Mouse (Mus musculus) gastrocnemius, postnatal 36 days (tissue): ENCODE data around the gene Rngtt. TPM values are rescaled to one million over a fixed set of nuclear protein-coding genes. Genes with fewer than 3 reads are reported as not detected.
A peak's percentile ranks its signal among the peaks of the same experiment; 100 is the strongest.
"Not testable (repeated sequence)": the region's sequence is repeated elsewhere in the genome, so short reads cannot be mapped to it uniquely, and the experiment has no call there.

Experiments
- DNase-seq, 2 experiments: peaks; one replicate each; pipeline ENCODE4 v3.0.0; 2022
- intact Hi-C: fragments of 180-260 bp; cut with DNase I; formaldehyde crosslinking; loops from one replicate; pipeline ENCODE4 v1.15.1; 2025
- total RNA-seq, 2 experiments: library from RNA; stranded (reverse); gene quantifications; 2 replicates each; pipeline ENCODE4 v1.2.3; 2021

Gene Rngtt
- total RNA-seq, 2 experiments from 2014 or later = 6.3 to 6.8 TPM

GRCm38 (mm10) chr4:33417391-33417790, 107.3 kb downstream of the Rngtt start:
- no peak for DNase-seq
- intact Hi-C loops = no loop called here

GRCm38 (mm10) chr4:33419644-33420043, 109.5 kb downstream of the Rngtt start:
- intact Hi-C loops = no loop called here
- DNase-seq = no peak

- no peak for DNase-seq
- intact Hi-C loops = no loop called here
Measured at GRCm38 (mm10) chr4:33428856-33429255, 118.7 kb downstream of the Rngtt start.

- DNase-seq = peak in 1 of 2 experiments; percentile 15
- intact Hi-C loops = no loop called here
Measured at GRCm38 (mm10) chr4:33441864-33442263, 131.8 kb downstream of the Rngtt start.

GRCm38 (mm10) chr4:33446265-33446664, 136.2 kb downstream of the Rngtt start:
- no peak for DNase-seq
- intact Hi-C loops = no loop called here

GRCm38 (mm10) chr4:33446881-33447280, 136.8 kb downstream of the Rngtt start:
- intact Hi-C loops = no loop called here
- no peak for DNase-seq

GRCm38 (mm10) chr4:33450356-33450755, 140.2 kb downstream of the Rngtt start:
- intact Hi-C loops, DNase-seq: not testable (repeated sequence)

GRCm38 (mm10) chr4:33459851-33460250, 149.7 kb downstream of the Rngtt start:
- intact Hi-C loops = no loop called here
- DNase-seq = no peak

GRCm38 (mm10) chr4:33464432-33464831, 154.3 kb downstream of the Rngtt start:
- intact Hi-C loops = no loop called here
- DNase-seq = no peak

GRCm38 (mm10) chr4:33465871-33466270, 155.8 kb downstream of the Rngtt start:
- intact Hi-C loops = no loop called here
- no peak for DNase-seq

- DNase-seq = no peak
- intact Hi-C loops = no loop called here
Measured at GRCm38 (mm10) chr4:33466970-33467399, 156.9 kb downstream of the Rngtt start.

GRCm38 (mm10) chr4:33467627-33468026, 157.5 kb downstream of the Rngtt start:
- intact Hi-C loops = no loop called here
- no peak for DNase-seq

GRCm38 (mm10) chr4:33468151-33468550, 158.0 kb downstream of the Rngtt start:
- no peak for DNase-seq
- intact Hi-C loops = no loop called here

GRCm38 (mm10) chr4:33470671-33471302, 160.7 kb downstream of the Rngtt start:
- intact Hi-C loops = no loop called here
- DNase-seq = no peak

GRCm38 (mm10) chr4:33478011-33478785, 168.1 kb downstream of the Rngtt start:
- intact Hi-C loops = no loop called here

GRCm38 (mm10) chr4:33481721-33482120, 171.6 kb downstream of the Rngtt start:
- intact Hi-C loops = no loop called here
- DNase-seq = no peak

More at GRCm38 (mm10) chr4:33478011-33478785, 168.1 kb downstream of the Rngtt start:
- DNase-seq = no peak

- intact Hi-C loops = no loop called here
- no peak for DNase-seq
Measured at GRCm38 (mm10) chr4:33486050-33486449, 175.9 kb downstream of the Rngtt start.

GRCm38 (mm10) chr4:33491108-33491507, 181.0 kb downstream of the Rngtt start:
- intact Hi-C loops = no loop called here

GRCm38 (mm10) chr4:33494377-33494776, 184.3 kb downstream of the Rngtt start:
- DNase-seq = no peak
- intact Hi-C loops = no loop called here

More at GRCm38 (mm10) chr4:33491108-33491507, 181.0 kb downstream of the Rngtt start:
- DNase-seq = no peak

- intact Hi-C loops = no loop called here
- DNase-seq = no peak
Measured at GRCm38 (mm10) chr4:33496985-33497384, 186.9 kb downstream of the Rngtt start.

GRCm38 (mm10) chr4:33497657-33498056, 187.5 kb downstream of the Rngtt start:
- no peak for DNase-seq
- intact Hi-C loops = no loop called here
